Mouse (Mus musculus) neural tube, embryonic 13.5 days (tissue): ENCODE data around the gene Fut2. TPM values are rescaled to one million over a fixed set of nuclear protein-coding genes. Genes with fewer than 3 reads are reported as not detected.
A peak's percentile ranks its signal among the peaks of the same experiment; 100 is the strongest.

Source experiments
- ATAC-seq: fragments of 200-750 bp; cut with Nextera tagmentation; 2 replicates; pipeline ENCODE4 v1.8.0; 2017; ENCODE audit warnings: low read depth, mild to moderate bottlenecking, moderate TSS enrichment, moderate library complexity
- H3K27ac ChIP-seq: fragments of 300-500 bp; sonication (generic); replicated peaks from 2 replicates; pipeline ENCODE4 v1.5.1; 2015; ENCODE audit warnings: moderate library complexity, mild to moderate bottlenecking, inconsistent platforms
- H3K27me3 ChIP-seq: fragments of 300-500 bp; sonication (generic); 2 replicates; pipeline ENCODE4 v1.6.1; 2015; ENCODE audit warnings: mild to moderate bottlenecking, inconsistent platforms
- H3K36me3 ChIP-seq: fragments of 300-500 bp; sonication (generic); 2 replicates; pipeline ENCODE4 v1.6.1; 2015; ENCODE audit warnings: mild to moderate bottlenecking, inconsistent platforms
- H3K4me1 ChIP-seq: fragments of 300-500 bp; sonication (generic); replicated peaks from 2 replicates; pipeline ENCODE4 v1.6.1; 2015; ENCODE audit warnings: inconsistent platforms
- H3K4me2 ChIP-seq: fragments of 300-500 bp; sonication (generic); 2 replicates; pipeline ENCODE4 v1.6.1; 2015; ENCODE audit warnings: inconsistent platforms, mild to moderate bottlenecking, moderate library complexity
- H3K4me3 ChIP-seq: fragments of 300-500 bp; sonication (generic); 2 replicates; pipeline ENCODE4 v1.5.1; 2015; ENCODE audit warnings: mild to moderate bottlenecking, inconsistent platforms
- H3K9ac ChIP-seq: fragments of 300-500 bp; sonication (generic); 2 replicates; pipeline ENCODE4 v1.6.1; 2015; ENCODE audit warnings: moderate library complexity, mild to moderate bottlenecking, inconsistent platforms
- H3K9me3 ChIP-seq: fragments of 300-500 bp; sonication (generic); 2 replicates; pipeline ENCODE4 v1.6.1; 2016; ENCODE audit warnings: inconsistent platforms
- WGBS: fragments of 180-500 bp; shearing (Covaris S2); methylation state at CpG from one replicate; pipeline ENCODE4 v1.1.7; 2015; 5-methylcytosine and 5-hydroxymethylcytosine counted together
- polyA plus RNA-seq: library from polyadenylated mRNA; unstranded; fragments of >200 nt; fragmentation: Nextera tagmentation; extraction: Ambion mirVana; gene quantifications from 2 replicates; pipeline ENCODE4 v1.2.1, GENCODE M21; 2015

The Fut2 gene
- polyA plus RNA-seq, 1 experiment from 2014 or later, result 0.15 TPM

- Histone ChIP-seq H3K27ac (peak overlapping the region; percentile 76), H3K27me3 (peaks cover 27% of the 10 kb centered on the region), H3K4me3 (peak overlapping the region; percentile 52), H3K36me3 (no peaks in the 10 kb centered on the region), H3K4me2 (peak overlapping the region; percentile 88), H3K4me1 (peaks cover 67% of the 10 kb centered on the region), H3K9ac (peak overlapping the region; percentile 67), H3K9me3 (no peaks in the 10 kb centered on the region)
- ATAC-seq, result no peak
- WGBS, result 21% methylated on average over 11 of the region's 11 CpGs
Measured at GRCm38 (mm10) chr7:45701072-45701471, 34.9 kb upstream of the Fut2 start.

GRCm38 (mm10) chr7:45700301-45701015 lies 34.3 kb upstream of the Fut2 start:
- H3K9me3 ChIP-seq, result no peaks in the 10 kb centered on the region

GRCm38 (mm10) chr7:45699523-45700141 lies 33.4 kb upstream of the Fut2 start, which contains the start of gene Car11:
Gene Car11, plus strand, starts transcription at chr7:45699843.
- Histone ChIP-seq H3K4me1 (peaks cover 57% of the 10 kb centered on the region), H3K9ac (peak within 1 kb of the TSS; percentile 81), H3K27ac (peak within 1 kb of the TSS; percentile 80), H3K9me3 (no peaks in the 10 kb centered on the region), H3K36me3 (no peaks in the 10 kb centered on the region), H3K4me3 (peak within 1 kb of the TSS; percentile 52), H3K27me3 (peaks cover 27% of the 10 kb centered on the region), H3K4me2 (peak within 1 kb of the TSS; percentile 88)
- ATAC-seq, result peak; percentile 1; the same call in 1 of the 2 replicates
- WGBS, result 1% methylated on average over 33 of the region's 36 CpGs

More at GRCm38 (mm10) chr7:45700301-45701015, 34.3 kb upstream of the Fut2 start:
- peak overlapping the region; percentile 52 for H3K4me3 ChIP-seq
- 1% methylated on average over 20 of the region's 20 CpGs for WGBS
- H3K27ac ChIP-seq, result peak overlapping the region; percentile 80
- peak overlapping the region; percentile 81 for H3K9ac ChIP-seq
- peaks cover 27% of the 10 kb centered on the region for H3K27me3 ChIP-seq
- H3K4me1 ChIP-seq, result peaks cover 61% of the 10 kb centered on the region
- H3K4me2 ChIP-seq, result peak overlapping the region; percentile 88
- H3K36me3 ChIP-seq, result no peaks in the 10 kb centered on the region
- ATAC-seq, result peak; percentile 7; the same call in 1 of the 2 replicates

- Histone ChIP-seq H3K4me3 (no peak overlapping the region), H3K27ac (no peak overlapping the region), H3K9ac (no peak overlapping the region), H3K4me1 (peaks cover 42% of the 10 kb centered on the region), H3K27me3 (peaks cover 27% of the 10 kb centered on the region), H3K9me3 (no peaks in the 10 kb centered on the region), H3K36me3 (no peaks in the 10 kb centered on the region), H3K4me2 (no peak overlapping the region)
- no peak for ATAC-seq
- 89% methylated on average over 7 of the region's 7 CpGs for WGBS
Measured at GRCm38 (mm10) chr7:45697894-45698293, 31.7 kb upstream of the Fut2 start.

- no peaks in the 10 kb centered on the region for H3K36me3 ChIP-seq
- WGBS, result 4% methylated on average over 6 of the region's 6 CpGs
- no peak overlapping the region for H3K27ac ChIP-seq
- H3K4me1 ChIP-seq, result peaks cover 18% of the 10 kb centered on the region
- no peaks in the 10 kb centered on the region for H3K9me3 ChIP-seq
- H3K4me3 ChIP-seq, result no peak overlapping the region
- ATAC-seq, result no peak
- H3K9ac ChIP-seq, result no peak overlapping the region
- H3K4me2 ChIP-seq, result no peak overlapping the region
- peaks cover 22% of the 10 kb centered on the region for H3K27me3 ChIP-seq
Measured at GRCm38 (mm10) chr7:45695098-45695497, 28.9 kb upstream of the Fut2 start.

GRCm38 (mm10) chr7:45693921-45694591 lies 27.9 kb upstream of the Fut2 start, which contains the start of gene Sec1:
Gene Sec1, minus strand, starts transcription at chr7:45694402.
- no peaks in the 10 kb centered on the region for H3K9me3 ChIP-seq
- no peak within 1 kb of the TSS for H3K9ac ChIP-seq
- WGBS, result 87% methylated on average over 50 of the region's 50 CpGs
- H3K4me2 ChIP-seq, result no peak within 1 kb of the TSS
- peaks cover 12% of the 10 kb centered on the region for H3K27me3 ChIP-seq
- H3K4me3 ChIP-seq, result no peak within 1 kb of the TSS
- ATAC-seq, result no peak
- H3K36me3 ChIP-seq, result no peaks in the 10 kb centered on the region
- H3K27ac ChIP-seq, result no peak within 1 kb of the TSS
- H3K4me1 ChIP-seq, result peaks cover 8% of the 10 kb centered on the region; the same call in 1 of the 2 replicates

- Histone ChIP-seq H3K36me3 (no peaks in the 10 kb centered on the region), H3K9me3 (no peaks in the 10 kb centered on the region), H3K9ac (no peak overlapping the region), H3K4me3 (no peak overlapping the region), H3K4me2 (no peak overlapping the region), H3K27ac (no peak overlapping the region), H3K4me1 (no peaks in the 10 kb centered on the region; the same call in 1 of the 2 replicates), H3K27me3 (no peaks in the 10 kb centered on the region; the same call in 1 of the 2 replicates)
- no peak for ATAC-seq
- WGBS, result 88% methylated on average over 2 of the region's 2 CpGs
Measured at GRCm38 (mm10) chr7:45692364-45692763, 26.2 kb upstream of the Fut2 start.

GRCm38 (mm10) chr7:45689800-45690199 lies 23.6 kb upstream of the Fut2 start:
- H3K27me3 ChIP-seq, result no peaks in the 10 kb centered on the region; the same call in 1 of the 2 replicates

GRCm38 (mm10) chr7:45689099-45689498 lies 22.9 kb upstream of the Fut2 start:
- 60% methylated on average over 6 of the region's 6 CpGs for WGBS
- Histone ChIP-seq H3K27me3 (no peaks in the 10 kb centered on the region; the same call in 1 of the 2 replicates), H3K9me3 (no peaks in the 10 kb centered on the region), H3K4me2 (no peak overlapping the region), H3K27ac (no peak overlapping the region), H3K4me1 (peaks cover 20% of the 10 kb centered on the region), H3K36me3 (no peaks in the 10 kb centered on the region), H3K4me3 (no peak overlapping the region), H3K9ac (no peak overlapping the region)
- no peak for ATAC-seq

More at GRCm38 (mm10) chr7:45689800-45690199, 23.6 kb upstream of the Fut2 start:
- Histone ChIP-seq H3K9ac (no peak overlapping the region), H3K4me2 (no peak overlapping the region), H3K4me1 (peaks cover 20% of the 10 kb centered on the region), H3K4me3 (no peak overlapping the region), H3K9me3 (no peaks in the 10 kb centered on the region), H3K36me3 (no peaks in the 10 kb centered on the region), H3K27ac (no peak overlapping the region)
- ATAC-seq, result no peak
- WGBS, result 76% methylated on average over 11 of the region's 11 CpGs

GRCm38 (mm10) chr7:45686841-45687240 lies 20.6 kb upstream of the Fut2 start:
- H3K27ac ChIP-seq, result no peak overlapping the region
- H3K27me3 ChIP-seq, result no peaks in the 10 kb centered on the region; the same call in 1 of the 2 replicates
- no peak overlapping the region for H3K4me3 ChIP-seq
- no peak for ATAC-seq
- WGBS, result 70% methylated on average over 3 of the region's 3 CpGs
- H3K9me3 ChIP-seq, result no peaks in the 10 kb centered on the region
- no peaks in the 10 kb centered on the region for H3K36me3 ChIP-seq
- no peak overlapping the region for H3K4me2 ChIP-seq
- 0 out of 2 replicates have a peak overlapping the region, but pooled peaks have one; percentile 4 for H3K9ac ChIP-seq
- H3K4me1 ChIP-seq, result peaks cover 31% of the 10 kb centered on the region

- WGBS, result 63% methylated on average over 10 of the region's 10 CpGs
Measured at GRCm38 (mm10) chr7:45685811-45686210, 19.6 kb upstream of the Fut2 start.

More at GRCm38 (mm10) chr7:45685811-45686210, 19.6 kb upstream of the Fut2 start:
- no peak overlapping the region for H3K9ac ChIP-seq
- no peak for ATAC-seq
- no peak overlapping the region for H3K4me3 ChIP-seq
- peaks cover 31% of the 10 kb centered on the region for H3K4me1 ChIP-seq
- no peaks in the 10 kb centered on the region; the same call in 1 of the 2 replicates for H3K27me3 ChIP-seq
- no peak overlapping the region for H3K27ac ChIP-seq
- H3K4me2 ChIP-seq, result no peak overlapping the region
- H3K9me3 ChIP-seq, result no peaks in the 10 kb centered on the region
- H3K36me3 ChIP-seq, result no peaks in the 10 kb centered on the region
